ENCODE assay signal across 24 mouse cellular contexts in the genomic region with DNA sequence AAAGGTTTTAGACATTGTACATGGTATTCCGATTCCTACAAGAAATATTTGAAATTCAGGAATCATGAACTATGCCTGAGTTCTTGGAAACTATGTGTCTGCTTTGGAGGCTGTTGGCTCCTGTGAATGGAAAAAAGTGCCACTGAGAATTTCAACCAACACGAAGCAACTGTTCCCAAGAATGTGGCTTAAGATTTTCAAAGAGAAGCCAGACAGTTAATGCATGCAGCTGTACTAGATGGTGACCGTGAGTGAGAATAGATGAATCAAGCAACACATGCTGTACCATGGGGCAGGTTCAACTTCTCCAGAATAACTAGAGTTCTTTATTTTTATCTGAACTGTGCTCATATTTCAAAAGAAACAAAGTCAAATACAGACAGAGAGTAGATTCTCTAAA. TPM values are rescaled to one million over a fixed set of nuclear protein-coding genes. Genes with fewer than 3 reads are reported as not detected.
DNase-seq lines count a peak whose midpoint lies in the region; ATAC-seq and TF ChIP-seq lines count a peak whose summit lies in the region.
"Had no signal": no experiment of that assay in that cellular context is flagged by ENCODE, and none has a peak within 500 bp of the region (broad histone marks: within the 10 kb centered on the region; RNA-seq: fewer than 3 reads in every experiment).

No protein-coding gene starts in this region.

- no peak for TF ChIP-seq CTCF in lung, embryonic 14.5 days (IDR thresholded peaks at IDR 0.05; ENCODE audit: low read depth)

- ATAC-seq in frontal cortex, adult (ENCODE audit: low TSS enrichment) = peak; percentile 79
- no peak for ATAC-seq in lung, embryonic 14.5 days (ENCODE audit: insufficient read depth)
- ATAC-seq: forebrain, embryonic 15.5 days; hindbrain, embryonic 16.5 days; inflammation-experienced regulatory T-cells, adult 6 months had no signal

- WGBS in lung, embryonic 14.5 days = 53% methylated on average over 3 of the region's 3 CpGs

- no peak overlapping the region for H3K4me3 ChIP-seq in lung, embryonic 14.5 days (ENCODE audit: low read depth, low read length)
- no peak overlapping the region for H3K4me3 ChIP-seq in myocyte
- H3K4me3 ChIP-seq: embryonic facial prominence, embryonic 15.5 days; erythroblast, embryonic 14.5 days; forebrain, embryonic 15.5 days; heart, embryonic 10.5 days; hindbrain, embryonic 12.5 days had no signal

- DNase-seq in frontal cortex, postnatal 10 days (ENCODE audit: low spot score in 2 of 2) = no peak
- peak; percentile 38 for DNase-seq in lung, embryonic 14.5 days
- DNase-seq in lung, adult 18-20 months = no peak
- DNase-seq in brain, adult 2 months (ENCODE audit: low read depth, low spot score) = peak; percentile 59
- DNase-seq in spleen, adult 18-20 months = no peak
- DNase-seq: adrenal gland, adult 2 months; adrenal gland, postnatal 25 days; cerebellum, adult 11 months; cerebellum, adult 9-10 months; cerebellum, postnatal 25 days; gastrocnemius, postnatal 10 days; heart, adult 18-20 months; heart, postnatal 10 days; heart, postnatal 4 days had no signal

- no peaks in the 10 kb centered on the region for H3K4me1 ChIP-seq in lung, embryonic 14.5 days (ENCODE audit: insufficient read depth)
- H3K4me1 ChIP-seq: embryonic facial prominence, embryonic 15.5 days; hindbrain, embryonic 12.5 days had no signal

- no peak overlapping the region for H3K27ac ChIP-seq in lung, embryonic 14.5 days (ENCODE audit: low read depth)
- H3K27ac ChIP-seq: embryonic facial prominence, embryonic 15.5 days; forebrain, embryonic 15.5 days; heart, embryonic 10.5 days; hindbrain, embryonic 12.5 days had no signal

- H3K9me3 ChIP-seq in lung, embryonic 14.5 days (ENCODE audit: low read depth, low read length) = no peaks in the 10 kb centered on the region
- H3K9me3 ChIP-seq: embryonic facial prominence, embryonic 15.5 days; forebrain, embryonic 15.5 days; heart, embryonic 10.5 days; hindbrain, embryonic 12.5 days had no signal

- no peak overlapping the region for H3K9ac ChIP-seq in lung, embryonic 14.5 days
- H3K9ac ChIP-seq: embryonic facial prominence, embryonic 15.5 days; forebrain, embryonic 15.5 days; hindbrain, embryonic 12.5 days had no signal

- no peak overlapping the region for H3K4me2 ChIP-seq in lung, embryonic 14.5 days
- H3K4me2 ChIP-seq in myocyte (ENCODE audit: low read depth) = no peak overlapping the region
- H3K4me2 ChIP-seq: embryonic facial prominence, embryonic 15.5 days; forebrain, embryonic 15.5 days; hindbrain, embryonic 12.5 days had no signal

- TF ChIP-seq POLR2A in myocyte (IDR thresholded peaks at IDR 0.05; ENCODE audit: insufficient read length, low read depth) = no peak

- no peaks in the 10 kb centered on the region for H3K79me2 ChIP-seq in myocyte (ENCODE audit: control insufficient read depth, insufficient read depth)

- H3K36me3 ChIP-seq in lung, embryonic 14.5 days (ENCODE audit: insufficient read depth) = no peaks in the 10 kb centered on the region
- H3K36me3 ChIP-seq in myocyte (ENCODE audit: control insufficient read depth, insufficient read depth) = no peaks in the 10 kb centered on the region
- H3K36me3 ChIP-seq: embryonic facial prominence, embryonic 15.5 days; forebrain, embryonic 15.5 days; heart, embryonic 10.5 days; hindbrain, embryonic 12.5 days had no signal

- no peaks in the 10 kb centered on the region for H3K27me3 ChIP-seq in lung, embryonic 14.5 days (ENCODE audit: insufficient read depth, low read length)
- H3K27me3 ChIP-seq in myocyte (ENCODE audit: control insufficient read depth, insufficient read depth, insufficient read length) = no peaks in the 10 kb centered on the region
- H3K27me3 ChIP-seq: CH12.LX; embryonic facial prominence, embryonic 15.5 days; forebrain, embryonic 15.5 days; hindbrain, embryonic 12.5 days had no signal

- no peak overlapping the region for H3ac ChIP-seq in myocyte (ENCODE audit: control insufficient read depth, insufficient read length)

TF ChIP-seq in myocyte, 11 proteins besides CTCF, POLR2A, EP300 and RAD21:
- TF ChIP-seq CEBPB (IDR thresholded peaks at IDR 0.05; ENCODE audit: insufficient read depth, poor library complexity, severe bottlenecking) (no peak), MYOD1 (IDR thresholded peaks at IDR 0.05; ENCODE audit: control insufficient read depth in 1 of 3, insufficient read length in 2 of 3, low read depth in 2 of 3) (peak in 2 of 3 experiments; percentile 26 to 49), MYOG (IDR thresholded peaks at IDR 0.05; ENCODE audit: control insufficient read depth in 1 of 3, insufficient read depth in 1 of 3, insufficient read length in 2 of 3, low read depth in 2 of 3) (peak in 1 of 3 experiments; percentile 66)

RNA-seq across cellular contexts. Expression of gene Mef2c, which starts 23.4 kb away (rescaled TPM):
- 55.9 and 59.9 TPM in 2 replicates for polyA plus RNA-seq in lung, embryonic 14.5 days (2014; fragmentation: Nextera tagmentation; extraction: Ambion mirVana)
- polyA plus RNA-seq in myocyte (2012; fragmentation: generic; extraction: Trizol) = 49.0 TPM

Comparison
In these comparisons a context has a peak if more than half of its experiments do, and no peak if none do; other contexts are left out.
1. DNase-seq: peak in lung, embryonic 14.5 days (single experiment) and brain, adult 2 months (single experiment); none in frontal cortex, postnatal 10 days (0 of 2), lung, adult 18-20 months (0 of 2) and spleen, adult 18-20 months (0 of 2).